Mouse (Mus musculus) lung, adult 2 months (tissue): ENCODE measurements around the gene Kdm2a.

Source experiments
- CTCF ChIP-seq: fragments of 200-500 bp; IDR thresholded peaks from 2 replicates; pipeline ENCODE4 v1.5.1; 2011; ENCODE audit warnings: mild to moderate bottlenecking, low read length, control low read depth; ENCODE audit not compliant: insufficient read depth
- POLR2A ChIP-seq: fragments of 200-500 bp; IDR thresholded peaks from 2 replicates; pipeline ENCODE4 v1.6.1; 2011; ENCODE audit warnings: low read depth, mild to moderate bottlenecking, control low read depth, low read length, borderline replicate concordance; ENCODE audit errors: extremely low read depth

DNA sequence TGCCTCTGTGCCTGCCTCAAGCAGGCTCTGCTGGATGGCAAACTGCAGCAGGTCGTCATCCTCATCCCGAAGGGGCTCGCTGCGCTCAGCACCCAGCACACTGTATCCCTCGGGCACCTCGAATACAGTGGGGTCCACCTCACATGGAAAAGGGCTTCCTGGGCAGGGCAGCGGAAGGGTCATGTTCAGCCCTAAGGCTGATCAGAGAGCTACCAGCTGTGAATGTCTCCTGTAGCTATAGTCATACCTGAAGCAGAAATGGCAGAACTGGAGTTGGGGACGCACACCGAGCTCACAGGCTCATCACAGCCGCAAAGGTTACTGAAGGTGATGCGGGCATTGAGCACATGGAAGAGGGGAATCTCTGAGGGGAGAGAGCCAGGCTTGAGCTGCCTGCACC is 127.1 kb downstream of the Kdm2a start:
- no peak for TF ChIP-seq CTCF
- TF ChIP-seq POLR2A: no peak
